Mouse (Mus musculus) CD4-positive helper T cell, adult 2 months (primary cell): ENCODE results near the gene Catsperg1.
A peak's percentile ranks its signal among the peaks of the same experiment; 100 is the strongest.
"Not testable (repeated sequence)": the region's sequence is repeated elsewhere in the genome, so short reads cannot be mapped to it uniquely, and the experiment has no call there.

Source experiments
- DNase-seq: peaks from one replicate; pipeline ENCODE4 v3.0.0-alpha.2; 2012; ENCODE audit warnings: low read depth, missing footprints, low spot score

Gene Catsperg1

GRCm38 (mm10) chr7:29170066-29170754 lies 43.6 kb downstream of the Catsperg1 start, which contains the start of the genes Ggn and Spred3:
TSS of gene Ggn (plus strand) at chr7:29170210.
TSS of gene Spred3 (minus strand) at chr7:29170411.
- peak; percentile 58 for DNase-seq

- DNase-seq = peak; percentile 47
Observed at GRCm38 (mm10) chr7:29169231-29170065, 44.4 kb downstream of the Catsperg1 start.

- no peak for DNase-seq
Observed at GRCm38 (mm10) chr7:29168791-29169230, 45.0 kb downstream of the Catsperg1 start.

GRCm38 (mm10) chr7:29168121-29168695 lies 45.6 kb downstream of the Catsperg1 start:
- DNase-seq = no peak

- no peak for DNase-seq
Observed at GRCm38 (mm10) chr7:29167656-29168055, 46.2 kb downstream of the Catsperg1 start.

- peak; percentile 63 for DNase-seq
Observed at GRCm38 (mm10) chr7:29162750-29163525, 50.9 kb downstream of the Catsperg1 start.

GRCm38 (mm10) chr7:29162294-29162693 lies 51.5 kb downstream of the Catsperg1 start:
- DNase-seq = no peak

- DNase-seq = no peak
Observed at GRCm38 (mm10) chr7:29158264-29158663, 55.6 kb downstream of the Catsperg1 start.

GRCm38 (mm10) chr7:29155838-29156782 lies 57.7 kb downstream of the Catsperg1 start, which contains the start of gene Fam98c:
TSS of gene Fam98c (minus strand) at chr7:29156234.
- DNase-seq = peak; percentile 87

- peak; percentile 87 for DNase-seq
Observed at GRCm38 (mm10) chr7:29155196-29155837, 58.5 kb downstream of the Catsperg1 start.

- no peak for DNase-seq
Observed at GRCm38 (mm10) chr7:29154018-29154720, 59.7 kb downstream of the Catsperg1 start.

- DNase-seq = no peak
Observed at GRCm38 (mm10) chr7:29151486-29151885, 62.3 kb downstream of the Catsperg1 start.

GRCm38 (mm10) chr7:29148771-29149170 lies 65.1 kb downstream of the Catsperg1 start:
- DNase-seq = no peak

- no peak for DNase-seq
Observed at GRCm38 (mm10) chr7:29146625-29147367, 67.0 kb downstream of the Catsperg1 start.

- DNase-seq = no peak
Observed at GRCm38 (mm10) chr7:29144006-29144405, 69.8 kb downstream of the Catsperg1 start.

GRCm38 (mm10) chr7:29141416-29141815 lies 72.4 kb downstream of the Catsperg1 start:
- peak; percentile 88 for DNase-seq

GRCm38 (mm10) chr7:29139237-29139636 lies 74.6 kb downstream of the Catsperg1 start:
- DNase-seq = not testable (repeated sequence)

GRCm38 (mm10) chr7:29137429-29137828 lies 76.4 kb downstream of the Catsperg1 start:
- no peak for DNase-seq
